ENCODE assay signal across 8 mouse cellular contexts in the genomic region with DNA sequence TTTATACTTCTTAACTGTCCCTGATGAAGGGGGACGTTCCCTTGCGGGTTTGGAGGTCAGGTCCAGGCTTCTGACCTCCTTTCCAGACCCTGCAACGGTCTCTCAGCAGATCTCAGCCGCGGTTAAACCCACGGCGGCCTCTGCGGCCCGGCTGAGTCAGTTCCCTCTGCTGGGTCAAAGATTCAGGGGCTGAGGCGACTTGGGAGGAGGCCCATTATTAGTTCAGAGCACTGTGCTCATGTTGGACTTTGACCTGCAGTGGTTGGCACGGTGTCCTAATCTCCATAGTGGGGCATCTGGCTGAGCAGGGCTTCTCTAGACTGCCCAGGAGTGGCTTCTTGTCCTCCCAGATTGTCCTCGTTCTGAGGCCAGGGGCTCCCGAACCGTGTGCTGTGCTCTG. TPM values are rescaled to one million over a fixed set of nuclear protein-coding genes. Genes with fewer than 3 reads are reported as not detected.
DNase-seq lines count a peak whose midpoint lies in the region; ATAC-seq and TF ChIP-seq lines count a peak whose summit lies in the region.
"Had no signal": no experiment of that assay in that cellular context is flagged by ENCODE, and none has a peak within 500 bp of the region (broad histone marks: within the 10 kb centered on the region; RNA-seq: fewer than 3 reads in every experiment).

No protein-coding gene starts in this region.

- intact Hi-C loops in left cerebral cortex, postnatal 25 days (cut with DNase I) = loop anchor here (5.0 kb wide), 2 partner anchors 51 to 121 kb away; a partner anchor contains a TSS

- H3K9me3 ChIP-seq in MEL (replicated peaks; ENCODE audit: insufficient read depth, low read length) = no peaks in the 10 kb centered on the region
- H3K9me3 ChIP-seq in forebrain, postnatal 0 days (ENCODE audit: low read length) = no peaks in the 10 kb centered on the region
- H3K9me3 ChIP-seq in kidney, embryonic 16.5 days (ENCODE audit: low read length) = no peaks in the 10 kb centered on the region

- no peak for TF ChIP-seq RAD21 in MEL (IDR thresholded peaks at IDR 0.05; ENCODE audit: low read depth, low read length)

- ATAC-seq in forebrain, postnatal 0 days = no peak
- ATAC-seq in kidney, embryonic 16.5 days (ENCODE audit: low FRiP score, low TSS enrichment) = no peak

- peak overlapping the region; percentile 74 for H3K9ac ChIP-seq in MEL (ENCODE audit: control insufficient read depth, low read depth, low read length, poor library complexity, severe bottlenecking)
- 0 out of 2 replicates have a peak overlapping the region, but pooled peaks have one; percentile 53 for H3K9ac ChIP-seq in forebrain, postnatal 0 days
- peak overlapping the region; percentile 75 for H3K9ac ChIP-seq in kidney, embryonic 16.5 days (replicated peaks; ENCODE audit: low read length)

- no peak for TF ChIP-seq CTCF in MEL (IDR thresholded peaks at IDR 0.05 in 2 of 3, conservative IDR thresholded peaks at IDR 0.05 in 1 of 3; ENCODE audit: control insufficient read depth in 1 of 3, insufficient read depth in 1 of 3, low read depth in 2 of 3, low read length in 3 of 3, poor library complexity in 1 of 3, severe bottlenecking in 1 of 3)
- no peak for TF ChIP-seq CTCF in forebrain, postnatal 0 days (IDR thresholded peaks at IDR 0.05; ENCODE audit: low read depth)

- H3K36me3 ChIP-seq in MEL (ENCODE audit: control insufficient read depth in 1 of 2, insufficient read depth in 2 of 2, low read length in 2 of 2) = peaks cover 0 to under 1% of the 10 kb centered on the region in 2 experiments; a peak in 1 of 4 replicates
- H3K36me3 ChIP-seq in forebrain, postnatal 0 days (ENCODE audit: insufficient read depth) = peaks cover 30% of the 10 kb centered on the region
- H3K36me3 ChIP-seq in kidney, embryonic 16.5 days (ENCODE audit: insufficient read depth, low read length) = peaks cover 24% of the 10 kb centered on the region

- peak overlapping the region; percentile 93 for H3K4me2 ChIP-seq in forebrain, postnatal 0 days (ENCODE audit: low read depth)
- peak overlapping the region; percentile 98 for H3K4me2 ChIP-seq in kidney, embryonic 16.5 days (replicated peaks; ENCODE audit: low read depth, low read length)

- H3K4me3 ChIP-seq in MEL (ENCODE audit: control insufficient read depth in 1 of 2, insufficient read depth in 1 of 2, low read depth in 2 of 2, low read length in 2 of 2) = peak overlapping the region; percentile 72 to 94
- peak overlapping the region; percentile 48 for H3K4me3 ChIP-seq in forebrain, postnatal 0 days (ENCODE audit: low read depth, low read length)
- H3K4me3 ChIP-seq in kidney, embryonic 16.5 days (ENCODE audit: low read length) = peak overlapping the region; percentile 69

- H3K79me2 ChIP-seq in MEL (ENCODE audit: control insufficient read depth, insufficient read depth, low read length, poor library complexity) = no peaks in the 10 kb centered on the region; the same call in 1 of the 2 replicates

- no peak for TF ChIP-seq POLR2A in MEL (IDR thresholded peaks at IDR 0.05; ENCODE audit: control insufficient read depth in 1 of 2, insufficient read depth in 1 of 2, low read depth in 1 of 2, low read length in 2 of 2, poor library complexity in 1 of 2)

- peak overlapping the region; percentile 25 for H3K27ac ChIP-seq in MEL (ENCODE audit: control insufficient read depth, low read depth, low read length)
- H3K27ac ChIP-seq in forebrain, postnatal 0 days (ENCODE audit: low read depth, low read length) = no peak overlapping the region
- H3K27ac ChIP-seq in kidney, embryonic 16.5 days (ENCODE audit: low read length) = 0 out of 2 replicates have a peak overlapping the region, but pooled peaks have one; percentile 29

- no peaks in the 10 kb centered on the region for H3K4me1 ChIP-seq in MEL (ENCODE audit: control insufficient read depth in 1 of 2, insufficient read depth in 2 of 2, low read length in 2 of 2)
- H3K4me1 ChIP-seq in forebrain, postnatal 0 days (ENCODE audit: insufficient read depth) = no peaks in the 10 kb centered on the region; the same call in 1 of the 2 replicates
- H3K4me1 ChIP-seq in kidney, embryonic 16.5 days (ENCODE audit: insufficient read depth, low read length) = peaks cover 47% of the 10 kb centered on the region

- H3K27me3 ChIP-seq in MEL (ENCODE audit: control insufficient read depth in 1 of 2, insufficient read depth in 2 of 2, low read length in 2 of 2) = no peaks in the 10 kb centered on the region
- no peaks in the 10 kb centered on the region for H3K27me3 ChIP-seq in forebrain, postnatal 0 days (ENCODE audit: insufficient read depth, low read length)
- no peaks in the 10 kb centered on the region for H3K27me3 ChIP-seq in kidney, embryonic 16.5 days (ENCODE audit: insufficient read depth, low read length)

- no peak for DNase-seq in MEL (ENCODE audit: low read depth, low spot score)
- peak; percentile 56 for DNase-seq in adrenal gland, postnatal 25 days
- DNase-seq in forebrain, postnatal 0 days = no peak
- DNase-seq in lung, postnatal 36 days = peak; percentile 55
- DNase-seq in left cerebral cortex, postnatal 25 days (ENCODE audit: low spot score in 2 of 2) = no peak
- no peak for DNase-seq in spleen, postnatal 4 days (ENCODE audit: low spot score in 2 of 2)

- TF ChIP-seq EP300 in MEL (IDR thresholded peaks at IDR 0.05; ENCODE audit: low read depth in 1 of 2, low read length in 2 of 2) = no peak

- WGBS in forebrain, postnatal 0 days = 9% methylated on average over 14 of the region's 14 CpGs
- WGBS in kidney, embryonic 16.5 days = 15% methylated on average over 14 of the region's 14 CpGs

TF ChIP-seq in MEL, 35 proteins besides CTCF, POLR2A, EP300 and RAD21:
- no peak for TF ChIP-seq BHLHE40 (IDR thresholded peaks at IDR 0.05; ENCODE audit: borderline replicate concordance, low read depth, low read length)
- TF ChIP-seq TAL1 (IDR thresholded peaks at IDR 0.05; ENCODE audit: low read length) = no peak
- no peak for TF ChIP-seq SIN3A (IDR thresholded peaks at IDR 0.05; ENCODE audit: low read length)
- no peak for TF ChIP-seq ZC3H11A (IDR thresholded peaks at IDR 0.05; ENCODE audit: low read depth, low read length)
- TF ChIP-seq POLR2AphosphoS5 (IDR thresholded peaks at IDR 0.05; ENCODE audit: borderline replicate concordance, low read depth, low read length) = no peak
- no peak for TF ChIP-seq CHD2 (IDR thresholded peaks at IDR 0.05; ENCODE audit: low read length)
- TF ChIP-seq MAX (IDR thresholded peaks at IDR 0.05; ENCODE audit: low read length) = no peak
- no peak for TF ChIP-seq MAZ (IDR thresholded peaks at IDR 0.05; ENCODE audit: low read depth, low read length)
- TF ChIP-seq ELF1 (IDR thresholded peaks at IDR 0.05; ENCODE audit: low read depth, low read length) = no peak
- no peak for TF ChIP-seq KAT2A (conservative IDR thresholded peaks at IDR 0.05; ENCODE audit: low read depth, low read length)
- no peak for TF ChIP-seq SMC3 (IDR thresholded peaks at IDR 0.05; ENCODE audit: low read depth, low read length)
- no peak for TF ChIP-seq CHD1 (IDR thresholded peaks at IDR 0.05; ENCODE audit: low read depth, low read length)
- TF ChIP-seq MXI1 (IDR thresholded peaks at IDR 0.05; ENCODE audit: low read depth, low read length) = no peak
- no peak for TF ChIP-seq TCF12 (IDR thresholded peaks at IDR 0.05; ENCODE audit: low read depth, low read length)
- no peak for TF ChIP-seq ZKSCAN1 (IDR thresholded peaks at IDR 0.05; ENCODE audit: low read depth, low read length)
- no peak for TF ChIP-seq E2F4 (IDR thresholded peaks at IDR 0.05; ENCODE audit: borderline replicate concordance, low read depth, low read length)
TF ChIP-seq in MEL: peak in this region for 0.

RNA-seq across cellular contexts. Expression of a gene that starts 1.2 kb away (rescaled TPM):
- total RNA-seq in MEL (2012; rRNA removed) = 9.7 and 10.4 TPM in 2 replicates
- polyA plus RNA-seq in MEL (2012; ENCODE audit: insufficient read depth in 1 of 2, insufficient read length in 2 of 2, low read depth in 1 of 2, low replicate concordance in 2 of 2, missing spikeins in 1 of 2) = 1 to 10 TPM in 1 of 2 experiments, not detected in 1; 7.2 TPM
- total RNA-seq in adrenal gland, postnatal 25 days (2021) = 120 and 145 TPM in 2 replicates
- total RNA-seq in forebrain, postnatal 0 days (2014; rRNA removed) = 26.6 and 29.9 TPM in 2 replicates
- 24.4 and 26.4 TPM in 2 replicates for polyA plus RNA-seq in forebrain, postnatal 0 days (2015; fragmentation: Nextera tagmentation; extraction: Ambion mirVana)
- 20.4 and 21.5 TPM in 2 replicates for polyA plus RNA-seq in kidney, embryonic 16.5 days (2015; fragmentation: Nextera tagmentation; extraction: Ambion mirVana)
- 10 to 100 TPM; 18.6 to 21.4 TPM for total RNA-seq in left cerebral cortex, postnatal 25 days (2021)

RNA-seq across cellular contexts. Expression of a gene that starts 8.1 kb away (rescaled TPM):
- total RNA-seq in MEL (2012; rRNA removed) = 4,892 and 5,142 TPM in 2 replicates
- 1,000 to 10,000 TPM in 1 of 2 experiments, 100 to 1,000 TPM in 1; 851 to 1,236 TPM for polyA plus RNA-seq in MEL (2012; ENCODE audit: insufficient read depth in 1 of 2, insufficient read length in 2 of 2, low read depth in 1 of 2, low replicate concordance in 2 of 2, missing spikeins in 1 of 2)
- 1,060 and 1,162 TPM in 2 replicates for total RNA-seq in adrenal gland, postnatal 25 days (2021)
- 1,173 and 2,728 TPM in 2 replicates for total RNA-seq in forebrain, postnatal 0 days (2014; rRNA removed)
- polyA plus RNA-seq in forebrain, postnatal 0 days (2015; fragmentation: Nextera tagmentation; extraction: Ambion mirVana) = 1,003 and 1,434 TPM in 2 replicates
- 802 and 841 TPM in 2 replicates for polyA plus RNA-seq in kidney, embryonic 16.5 days (2015; fragmentation: Nextera tagmentation; extraction: Ambion mirVana)
- 100 to 1,000 TPM; 765 to 799 TPM for total RNA-seq in left cerebral cortex, postnatal 25 days (2021)

RNA-seq across cellular contexts. Expression of a gene that starts 50.8 kb away (rescaled TPM):
- total RNA-seq in MEL (2012; rRNA removed) = not detected in 2 replicates
- polyA plus RNA-seq in MEL (2012; ENCODE audit: insufficient read depth in 1 of 2, insufficient read length in 2 of 2, low read depth in 1 of 2, low replicate concordance in 2 of 2, missing spikeins in 1 of 2) = not detected
- total RNA-seq in adrenal gland, postnatal 25 days (2021) = 0.67 and 1.2 TPM in 2 replicates
- 4.7 and 8.9 TPM in 2 replicates for total RNA-seq in forebrain, postnatal 0 days (2014; rRNA removed)
- 3.1 and 4.4 TPM in 2 replicates for polyA plus RNA-seq in forebrain, postnatal 0 days (2015; fragmentation: Nextera tagmentation; extraction: Ambion mirVana)
- 0.44 and 0.46 TPM in 2 replicates for polyA plus RNA-seq in kidney, embryonic 16.5 days (2015; fragmentation: Nextera tagmentation; extraction: Ambion mirVana)
- total RNA-seq in left cerebral cortex, postnatal 25 days (2021) = 1 to 10 TPM in 1 of 2 experiments, under 1 TPM in 1; 0.62 to 1.4 TPM
- total RNA-seq: gastrocnemius, adult 8-10 months had no signal

Comparison
In these comparisons a context has a peak if more than half of its experiments do, and no peak if none do; other contexts are left out.
1. DNase-seq: peak in adrenal gland, postnatal 25 days (single experiment) and lung, postnatal 36 days (single experiment); none in MEL (single experiment), forebrain, postnatal 0 days (single experiment), left cerebral cortex, postnatal 25 days (0 of 2) and spleen, postnatal 4 days (0 of 2).
2. Peak in every context shown above with its lines, with median percentiles within 50 percentile points of each other: H3K4me3 ChIP-seq and H3K9ac ChIP-seq.